Mouse (Mus musculus) 3T3-L1 (cell line): ENCODE data around the gene Ncam1.
A peak's percentile ranks its signal among the peaks of the same experiment; 100 is the strongest.

ENCODE experiments used
- DNase-seq: peaks from one replicate; pipeline ENCODE4 v3.0.0-alpha.2; 2015; ENCODE audit warnings: low read depth, low spot score

Gene Ncam1

DNA sequence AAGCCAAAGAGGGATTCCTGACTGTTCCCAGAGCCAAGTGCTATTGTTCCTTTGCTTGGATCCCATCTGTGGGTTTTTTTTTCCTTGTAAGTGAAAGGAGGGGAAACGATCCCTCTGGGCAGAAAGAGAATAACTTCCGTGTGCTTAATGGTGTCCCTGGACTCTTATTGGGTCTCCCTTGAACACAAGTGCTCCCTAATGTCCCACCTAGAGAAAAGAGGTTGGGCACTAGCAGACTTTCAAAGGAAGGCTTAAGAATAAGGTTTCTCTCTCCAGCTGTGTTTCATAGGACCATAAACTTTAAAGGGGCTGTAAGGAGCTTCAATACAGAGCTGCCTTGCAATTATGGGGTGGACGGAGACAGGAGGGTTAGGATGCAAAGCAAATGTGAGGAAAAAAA, 119.5 kb downstream of the Ncam1 start:
- DNase-seq = no peak

DNA sequence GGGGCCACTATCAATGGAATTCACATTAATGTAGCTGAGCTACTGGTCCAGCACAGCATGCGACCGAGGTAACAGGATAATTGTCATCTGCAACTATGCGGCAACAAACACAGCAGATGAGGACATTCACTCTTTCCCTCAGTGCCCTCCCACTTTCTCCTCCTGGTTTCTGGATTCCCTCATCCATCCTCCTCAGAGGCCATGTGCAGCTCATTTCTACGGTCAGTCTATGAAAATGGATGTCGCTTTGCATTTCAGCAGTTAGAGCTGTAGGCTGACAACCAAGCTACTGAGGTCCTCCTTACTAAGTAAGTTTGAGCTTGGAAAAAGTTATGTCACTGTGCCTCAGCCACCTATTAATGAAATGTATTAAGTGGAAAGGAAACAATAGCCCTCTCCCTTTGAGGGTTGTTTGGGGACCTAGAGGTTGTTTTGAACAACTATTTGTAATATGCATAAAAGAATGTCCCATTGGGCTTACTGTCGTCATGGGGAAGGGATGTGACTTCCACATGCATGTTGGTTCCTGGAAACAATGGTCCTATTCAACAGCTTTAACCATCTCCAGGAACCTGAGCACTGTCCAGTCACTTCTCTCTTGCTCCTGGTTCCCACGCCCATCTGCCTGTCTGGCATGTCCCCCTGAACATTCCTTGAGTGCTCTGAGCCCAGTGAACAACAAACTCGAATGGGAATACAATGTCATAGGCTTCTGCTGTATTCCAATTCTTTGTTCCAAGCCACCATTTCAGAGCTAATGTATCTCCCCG, 122.8 kb downstream of the Ncam1 start:
- DNase-seq = no peak

DNA sequence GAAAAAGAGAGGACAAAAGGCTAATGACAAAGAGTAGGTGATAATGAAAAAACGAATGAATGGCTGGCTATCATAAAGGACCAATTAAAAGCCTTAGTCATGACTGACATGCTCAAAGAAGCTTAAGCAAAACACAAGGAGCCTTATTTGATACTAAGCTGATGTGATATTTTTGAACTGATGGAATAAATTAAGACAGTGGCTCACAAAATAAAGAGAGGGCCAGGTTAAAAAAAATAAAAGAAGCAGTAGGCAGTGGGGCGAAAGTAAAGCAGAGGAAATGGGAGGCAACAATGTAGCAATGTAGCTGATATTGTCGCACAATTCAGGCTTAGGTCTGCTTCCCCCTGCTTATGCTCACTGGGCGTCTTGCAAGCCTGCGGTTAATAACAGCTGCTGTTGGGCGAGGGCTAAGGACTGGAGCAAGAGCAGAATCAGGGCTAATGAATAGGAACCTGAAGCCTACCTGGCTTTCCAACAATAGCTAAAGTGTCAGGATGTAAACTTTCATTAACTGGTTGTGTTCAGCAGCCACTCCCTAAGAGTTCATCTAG, 126.0 kb downstream of the Ncam1 start:
- no peak for DNase-seq

DNA sequence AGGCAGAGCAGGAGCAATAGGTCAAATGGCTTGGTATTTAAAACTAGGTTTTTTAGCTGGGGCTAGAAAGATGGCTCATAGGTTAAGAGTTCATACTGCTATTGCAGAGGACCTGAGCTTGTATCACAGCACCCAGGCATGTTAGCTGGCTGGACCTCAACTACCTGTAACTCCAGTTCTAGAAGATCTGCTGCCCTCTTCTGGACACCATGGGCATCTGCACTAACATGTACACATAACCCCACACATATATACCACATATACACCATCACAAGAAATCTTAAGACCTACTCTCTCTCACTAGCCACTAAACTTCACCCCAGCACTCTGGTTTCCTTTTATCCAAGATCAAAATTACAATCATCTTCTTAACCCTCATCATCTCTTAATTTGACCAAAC, 131.7 kb downstream of the Ncam1 start:
- DNase-seq = no peak

DNA sequence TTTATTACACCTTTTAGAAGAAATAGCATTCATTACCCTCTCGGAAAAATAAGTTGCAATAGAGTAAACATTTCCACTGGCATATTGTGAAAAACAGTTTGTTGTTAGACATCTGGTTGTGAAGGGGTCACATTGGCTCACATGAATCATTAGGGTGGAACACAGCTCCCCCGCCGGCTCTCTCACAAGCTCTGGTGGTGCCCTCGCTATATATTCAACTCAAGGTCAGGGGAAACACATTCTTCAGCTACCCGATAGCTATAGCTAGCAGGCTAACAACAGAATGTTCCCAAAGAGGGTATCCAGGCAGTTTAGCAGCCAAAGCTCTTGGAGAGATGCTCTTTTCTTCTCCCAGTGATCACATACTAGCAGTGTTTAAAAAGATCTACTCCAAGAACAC, 133.4 kb downstream of the Ncam1 start:
- DNase-seq = peak; percentile 3

DNA sequence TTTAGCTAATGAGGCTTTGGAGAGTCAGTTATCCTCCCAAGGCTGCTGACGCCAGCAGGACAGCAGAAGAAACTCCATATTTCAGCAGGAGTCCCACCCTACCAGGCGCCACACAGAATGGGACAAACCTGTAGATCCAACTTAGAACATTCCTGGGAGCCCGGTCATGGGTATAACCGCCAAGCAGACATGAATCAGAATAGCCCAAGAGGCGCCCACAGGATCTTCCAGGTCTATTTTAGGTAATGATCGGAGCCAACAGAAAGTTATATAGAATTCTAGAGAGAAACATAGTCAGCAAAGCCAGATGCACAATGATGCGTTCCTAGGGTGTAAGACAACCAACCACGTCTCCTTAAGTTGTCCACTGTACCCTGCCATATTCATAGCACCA, 134.8 kb downstream of the Ncam1 start:
- peak; percentile 69 for DNase-seq

GRCm38 (mm10) chr9:49662958-49663926, 135.5 kb downstream of the Ncam1 start:
- peak; percentile 83 for DNase-seq

DNA sequence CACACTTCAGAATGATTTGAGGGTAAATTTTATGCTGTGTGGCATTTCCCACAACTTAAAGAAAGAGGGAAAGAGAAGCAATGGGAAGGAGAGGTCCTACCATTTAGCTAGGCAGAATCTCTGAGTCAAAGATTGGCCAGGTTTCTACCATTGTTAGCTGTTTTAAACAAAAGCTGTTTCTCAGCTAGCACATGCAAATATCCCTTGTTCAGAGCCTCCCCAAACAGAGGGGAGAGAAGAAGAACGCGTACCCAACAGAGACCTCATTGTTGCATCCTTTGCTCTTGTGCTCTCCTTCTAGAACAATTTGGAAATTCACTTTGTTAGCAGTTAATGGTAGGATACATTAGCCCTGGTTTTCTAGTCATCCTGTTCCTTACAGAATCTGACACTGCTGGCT, 137.2 kb downstream of the Ncam1 start:
- no peak for DNase-seq

- no peak for DNase-seq
Measured at GRCm38 (mm10) chr9:49658381-49658856, 140.3 kb downstream of the Ncam1 start.

- no peak for DNase-seq
Measured at GRCm38 (mm10) chr9:49654470-49654869, 144.3 kb downstream of the Ncam1 start.

DNA sequence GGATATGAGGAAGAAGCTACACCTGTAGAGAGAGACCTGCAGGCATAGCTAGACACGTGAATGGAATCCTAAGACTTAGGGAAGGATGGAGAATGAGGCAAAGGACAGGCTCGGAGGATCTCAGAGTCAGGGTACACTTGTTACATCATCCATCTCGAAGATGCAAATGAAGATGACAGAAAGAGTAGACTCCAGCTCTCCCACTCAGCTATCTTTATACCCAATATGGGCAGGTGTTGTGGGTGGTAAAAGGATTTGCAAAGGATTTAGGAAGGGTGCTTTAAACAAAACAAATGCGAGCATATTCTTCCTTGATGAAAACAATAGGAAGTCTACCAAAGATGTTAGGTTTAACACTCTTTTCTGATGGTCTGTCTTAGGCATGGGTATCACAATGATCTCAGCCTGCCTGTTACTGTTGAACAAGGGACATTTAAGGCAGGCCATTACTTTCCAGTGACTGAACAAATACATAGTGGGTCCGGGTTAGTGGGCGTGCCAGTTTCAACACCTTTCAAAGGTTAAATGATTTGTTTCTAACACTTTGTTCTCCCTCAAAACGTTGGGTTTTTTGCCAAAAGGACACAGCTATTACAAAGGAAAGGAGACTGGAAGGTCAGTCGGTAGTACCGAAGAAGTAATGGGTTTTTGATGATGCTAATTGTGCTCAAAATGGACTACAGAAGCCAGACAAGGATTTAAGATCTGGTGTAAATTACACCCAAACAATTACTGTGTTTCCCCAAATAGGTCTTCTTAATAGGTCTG, 145.1 kb downstream of the Ncam1 start:
- no peak for DNase-seq

GRCm38 (mm10) chr9:49644296-49644695, 154.4 kb downstream of the Ncam1 start:
- peak; percentile 84 for DNase-seq

DNA sequence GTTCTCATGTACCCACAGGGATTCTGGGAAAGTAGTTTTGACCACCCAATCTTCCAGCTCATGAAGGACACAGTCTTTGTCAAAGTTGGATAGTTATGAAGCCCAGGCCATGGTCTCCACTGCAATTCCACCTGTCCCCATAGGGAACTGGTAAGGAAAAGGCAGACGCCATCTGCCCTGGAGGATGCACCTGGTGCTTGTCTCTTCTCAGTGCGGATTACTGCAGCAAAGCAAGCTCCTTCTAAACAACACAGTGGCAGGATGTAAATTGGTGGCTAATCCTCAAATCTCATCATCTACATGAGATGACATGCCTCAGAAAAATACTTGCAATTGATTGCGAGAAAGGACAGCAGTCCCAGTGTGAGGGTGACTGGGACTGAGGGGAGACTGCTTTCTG, 158.0 kb downstream of the Ncam1 start:
- DNase-seq = no peak

DNA sequence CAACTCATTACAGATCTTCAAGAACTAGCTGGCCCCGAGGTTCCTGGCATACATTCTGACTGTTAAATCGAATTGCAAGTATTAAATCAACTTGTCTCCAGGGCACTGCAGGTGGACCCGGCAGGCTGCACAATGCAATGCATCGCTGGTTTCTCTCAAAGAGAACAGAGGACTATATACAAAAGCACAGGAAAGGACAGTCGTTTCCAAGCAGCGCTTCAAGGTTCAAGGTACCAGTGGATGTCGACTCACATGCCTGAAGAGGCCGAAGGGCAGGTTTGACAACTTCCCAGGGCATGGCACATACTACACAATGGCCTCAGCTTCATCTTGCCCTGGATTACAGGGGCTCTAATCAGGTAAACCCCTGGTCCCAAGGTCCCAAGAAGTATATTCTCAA, 158.6 kb downstream of the Ncam1 start:
- no peak for DNase-seq

DNA sequence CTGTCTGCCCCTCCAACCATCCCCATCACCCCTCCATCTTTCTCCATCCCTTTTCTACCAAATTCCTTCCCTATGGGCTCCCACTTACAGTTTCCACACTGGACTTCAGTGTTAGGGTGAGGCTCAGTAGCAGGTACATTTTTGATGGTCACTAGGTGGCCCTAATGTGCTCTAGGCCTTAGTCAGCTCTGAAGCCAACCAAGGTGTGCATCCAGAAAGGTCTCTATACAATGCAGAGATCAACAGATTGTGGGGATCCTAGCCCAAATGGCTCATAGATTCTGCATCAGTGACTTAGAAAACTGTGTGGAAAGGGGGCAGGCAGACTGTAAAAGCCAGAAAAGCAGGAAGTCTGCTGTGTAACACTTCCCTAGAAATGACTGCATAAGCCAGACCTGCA, 160.8 kb downstream of the Ncam1 start:
- DNase-seq = no peak

DNA sequence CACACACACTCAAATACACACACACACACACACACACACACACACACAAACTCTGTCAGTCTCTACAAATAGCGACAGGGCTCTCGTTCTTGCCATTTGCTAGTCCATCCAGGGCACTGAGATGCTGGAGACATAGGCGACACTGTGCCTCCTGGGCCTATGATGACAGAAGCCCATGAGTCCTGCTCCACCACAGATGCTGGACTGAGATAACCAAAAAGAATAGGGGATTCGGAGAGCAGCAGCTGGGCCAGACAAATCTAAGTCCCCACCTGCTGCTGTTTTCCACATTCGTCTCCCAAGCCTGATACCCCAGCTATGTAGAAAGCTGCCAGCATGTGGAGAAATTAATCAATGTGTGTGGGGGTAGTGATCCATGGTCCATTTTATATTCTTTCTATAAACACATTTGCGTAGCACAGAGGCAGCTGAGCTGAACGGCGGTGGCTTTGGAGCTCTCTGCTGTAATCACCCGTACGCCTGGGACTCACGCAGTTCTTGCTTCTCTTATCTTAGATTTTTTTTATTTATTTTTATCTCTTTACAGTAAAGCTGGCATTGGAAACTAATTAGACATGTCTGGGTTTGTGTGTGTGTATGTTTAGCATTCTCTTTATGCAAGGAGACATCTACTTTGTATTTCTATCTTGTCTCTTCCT, 162.9 kb downstream of the Ncam1 start:
- DNase-seq = no peak

DNA sequence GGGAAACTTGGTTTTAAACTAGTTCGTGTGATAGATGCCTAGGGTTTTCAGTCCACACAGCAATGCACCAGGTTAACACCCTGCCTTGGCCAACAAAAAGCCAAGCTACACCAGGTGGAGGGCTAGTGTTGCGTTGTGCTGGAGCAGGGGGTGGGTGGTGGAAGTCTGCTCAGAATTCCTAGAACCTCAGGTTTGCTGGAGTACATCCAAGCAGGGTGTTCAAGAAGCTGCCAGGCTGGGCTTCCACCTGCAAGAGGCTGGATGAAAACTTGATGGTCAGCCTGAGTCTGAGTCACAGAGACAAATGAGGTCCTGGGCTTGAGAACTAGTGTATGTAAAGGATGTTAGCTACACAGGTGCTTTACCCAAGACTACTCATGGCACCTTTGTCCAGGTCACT, 166.1 kb downstream of the Ncam1 start:
- DNase-seq = no peak

DNA sequence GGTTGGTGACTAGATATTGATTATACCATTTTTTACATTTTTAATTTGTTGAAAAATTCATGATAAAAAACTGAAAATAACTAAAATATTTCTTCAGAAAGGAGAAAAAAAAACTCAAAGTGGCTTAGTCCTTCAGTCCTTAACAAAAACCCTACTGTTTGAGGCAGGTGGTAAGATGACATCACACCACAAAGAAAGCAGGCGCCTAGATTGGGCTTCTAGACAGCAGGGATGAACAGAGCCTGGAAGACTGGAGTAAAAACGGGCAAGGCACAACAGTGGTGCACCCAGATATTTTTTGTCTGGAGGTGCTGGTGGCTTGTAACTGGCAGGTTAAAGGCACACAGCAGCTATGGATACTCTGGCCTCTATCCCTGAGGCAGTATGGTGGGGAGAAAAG, 168.4 kb downstream of the Ncam1 start:
- no peak for DNase-seq

- no peak for DNase-seq
Measured at GRCm38 (mm10) chr9:49624910-49625309, 173.8 kb downstream of the Ncam1 start.

- no peak for DNase-seq
Measured at GRCm38 (mm10) chr9:49623934-49624505, 174.7 kb downstream of the Ncam1 start.
